Mouse (Mus musculus) ovary, postnatal 14 days (tissue): ENCODE measurements around the gene Diras1.
"Not testable (repeated sequence)": the region's sequence is repeated elsewhere in the genome, so short reads cannot be mapped to it uniquely, and the experiment has no call there.

Experiments
- DNase-seq: peaks from one replicate; pipeline ENCODE4 v3.0.0; 2022; ENCODE audit warnings: low spot score

Gene Diras1

DNA sequence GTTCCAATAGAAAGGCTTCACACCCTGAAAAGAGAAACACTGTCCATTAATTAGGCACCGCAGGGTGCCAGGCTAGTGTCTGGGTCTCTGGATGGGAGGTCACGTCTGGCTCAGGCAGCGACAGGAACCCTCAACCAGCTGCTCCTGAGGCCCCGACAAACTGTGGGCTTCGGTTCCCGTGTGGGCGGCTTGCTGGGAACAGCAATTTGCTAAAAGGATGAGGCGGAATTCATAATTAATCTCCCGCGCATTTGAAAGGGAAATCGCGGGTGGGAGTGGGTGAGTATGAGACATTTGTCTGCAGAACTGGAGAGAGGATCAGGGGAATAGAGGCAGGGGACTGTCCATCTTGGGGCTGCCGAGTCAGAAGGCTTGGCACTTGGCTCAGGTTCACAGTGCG, 27.4 kb downstream of the Diras1 start:
- DNase-seq: no peak

- DNase-seq: no peak
These were observed 28.1 kb downstream of the Diras1 start for GRCm38 (mm10) chr10:80997332-80997731.

- DNase-seq: no peak
These were observed 29.0 kb downstream of the Diras1 start for GRCm38 (mm10) chr10:80996501-80996900.

DNA sequence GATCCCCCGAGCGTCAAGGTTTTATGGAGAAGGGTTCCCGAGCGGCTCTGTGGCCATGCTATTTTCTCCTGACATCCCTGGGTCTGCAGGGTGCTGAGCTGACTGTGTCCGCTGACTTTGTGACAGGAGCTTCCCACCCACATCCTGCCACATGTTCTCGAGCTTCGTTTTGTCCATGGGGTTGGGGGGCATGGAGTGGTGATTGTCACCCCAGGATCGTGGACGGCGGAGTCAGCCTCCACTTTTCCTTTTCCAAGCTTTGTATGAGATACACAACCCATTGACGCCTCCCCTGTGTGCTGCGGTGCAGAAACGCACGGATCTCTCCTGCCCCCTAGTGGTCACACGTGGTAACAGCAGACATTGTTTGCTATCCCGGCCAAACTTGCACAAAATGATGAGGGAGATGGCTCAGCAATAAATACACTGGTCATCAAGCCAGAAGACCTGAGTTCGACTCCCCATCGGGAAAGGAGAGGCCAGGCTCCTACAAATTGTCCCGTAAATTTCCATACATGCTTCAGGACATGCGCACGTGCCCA, 30.3 kb downstream of the Diras1 start:
- peak; percentile 82 for DNase-seq

- DNase-seq: no peak
These were observed 30.8 kb downstream of the Diras1 start for GRCm38 (mm10) chr10:80994621-80995020.

GRCm38 (mm10) chr10:80993276-80993675, 32.2 kb downstream of the Diras1 start:
- no peak for DNase-seq

- DNase-seq: no peak
These were observed 33.5 kb downstream of the Diras1 start for GRCm38 (mm10) chr10:80991945-80992344.

- no peak for DNase-seq
These were observed 34.5 kb downstream of the Diras1 start for GRCm38 (mm10) chr10:80991007-80991406.

- DNase-seq: no peak
These were observed 35.1 kb downstream of the Diras1 start for GRCm38 (mm10) chr10:80990406-80990805.

- not testable (repeated sequence) for DNase-seq
These were observed 35.6 kb downstream of the Diras1 start for GRCm38 (mm10) chr10:80989854-80990253.

- DNase-seq: no peak
These were observed 36.0 kb downstream of the Diras1 start for GRCm38 (mm10) chr10:80989446-80989845.

DNA sequence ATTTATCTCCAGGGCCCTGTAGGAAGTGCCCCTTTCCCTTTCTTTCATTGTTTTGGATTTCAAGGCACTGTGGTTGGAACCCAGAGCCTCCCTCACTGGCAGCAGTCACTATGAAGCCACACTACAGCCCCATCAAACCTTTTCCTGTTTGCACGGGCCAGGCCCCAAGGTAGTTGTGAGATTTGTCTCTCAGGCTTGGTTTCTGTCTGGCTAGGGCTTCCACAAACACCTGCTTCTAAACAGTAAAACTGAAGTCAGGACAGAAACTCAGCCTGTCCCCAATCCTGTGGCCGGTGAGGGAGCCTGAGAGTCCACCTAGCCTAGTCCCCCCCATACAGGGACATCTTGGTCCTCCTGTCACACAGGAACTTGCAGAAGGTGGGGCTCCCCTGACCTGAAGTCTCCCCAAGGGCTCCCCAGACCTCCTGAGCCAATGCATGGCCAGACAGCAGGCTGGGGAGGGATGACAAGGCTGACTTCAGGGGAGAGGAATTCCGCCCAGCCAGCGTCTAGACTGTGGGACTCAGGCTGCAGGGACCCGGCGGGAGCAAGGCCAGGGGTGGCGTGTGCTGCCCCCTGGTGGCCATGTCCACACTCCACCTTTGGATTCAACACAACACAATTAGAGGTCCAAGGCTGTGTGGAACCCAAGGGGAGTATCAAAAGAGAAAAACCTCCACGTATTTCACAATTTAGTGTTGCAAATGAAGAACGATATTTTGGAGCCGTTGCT, 37.6 kb downstream of the Diras1 start:
- DNase-seq: peak; percentile 82

GRCm38 (mm10) chr10:80986754-80987153, 38.7 kb downstream of the Diras1 start:
- no peak for DNase-seq

GRCm38 (mm10) chr10:80985970-80986701, 39.3 kb downstream of the Diras1 start:
- no peak for DNase-seq

DNA sequence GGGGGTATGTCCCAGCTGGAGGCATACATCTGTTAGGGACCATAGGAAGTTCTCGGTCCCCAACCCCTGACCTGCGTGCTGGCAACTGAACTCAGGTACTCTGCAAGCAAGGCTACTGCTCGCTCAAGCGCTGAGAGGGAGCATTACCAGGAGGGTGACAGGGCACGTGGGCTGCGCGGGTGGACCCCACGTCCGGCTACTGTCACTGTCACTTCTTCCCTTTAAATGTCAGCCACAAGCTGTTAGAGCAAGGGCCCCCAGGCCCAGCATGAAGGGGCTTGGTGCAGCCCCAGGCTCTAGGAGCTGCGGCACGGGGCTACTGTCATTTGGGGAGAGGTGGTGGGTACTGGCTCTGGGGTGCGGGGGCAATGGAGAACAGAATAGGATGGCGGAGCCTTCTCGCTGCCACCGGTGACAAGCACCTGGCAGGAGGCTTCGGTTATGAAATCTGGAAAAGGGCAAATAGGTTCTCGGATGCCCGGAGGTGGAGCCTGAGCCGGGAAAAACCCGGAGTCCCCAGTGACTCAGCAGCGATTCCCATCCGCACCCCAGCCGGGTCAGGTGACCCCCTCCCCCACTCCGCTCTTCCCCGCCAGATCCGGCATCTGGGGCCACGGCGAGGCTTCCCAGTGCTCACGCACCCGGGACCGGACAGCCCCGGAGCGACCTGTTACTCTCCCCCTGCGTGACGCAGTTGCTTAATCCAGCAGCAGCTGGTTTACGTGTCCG, 40.1 kb downstream of the Diras1 start:
- DNase-seq: no peak

DNA sequence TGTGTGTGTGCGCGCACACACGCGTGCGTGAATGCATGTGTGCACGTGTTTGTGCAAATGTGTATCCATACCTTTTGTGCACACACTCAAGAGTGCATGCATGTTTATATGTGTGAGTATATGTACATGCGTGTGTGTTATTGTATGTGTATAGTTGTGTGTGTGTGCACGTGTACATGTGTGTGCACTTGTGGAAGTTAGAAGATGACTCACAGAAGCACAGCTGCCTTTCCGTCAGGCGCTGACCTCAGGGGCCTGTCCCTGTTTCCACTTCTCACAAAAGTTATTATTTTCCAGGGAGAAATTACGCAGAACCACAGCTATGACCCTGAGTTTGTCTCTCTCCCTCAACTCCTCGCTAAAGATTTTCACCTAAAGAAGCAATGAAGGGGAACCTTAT, 41.2 kb downstream of the Diras1 start:
- no peak for DNase-seq

DNA sequence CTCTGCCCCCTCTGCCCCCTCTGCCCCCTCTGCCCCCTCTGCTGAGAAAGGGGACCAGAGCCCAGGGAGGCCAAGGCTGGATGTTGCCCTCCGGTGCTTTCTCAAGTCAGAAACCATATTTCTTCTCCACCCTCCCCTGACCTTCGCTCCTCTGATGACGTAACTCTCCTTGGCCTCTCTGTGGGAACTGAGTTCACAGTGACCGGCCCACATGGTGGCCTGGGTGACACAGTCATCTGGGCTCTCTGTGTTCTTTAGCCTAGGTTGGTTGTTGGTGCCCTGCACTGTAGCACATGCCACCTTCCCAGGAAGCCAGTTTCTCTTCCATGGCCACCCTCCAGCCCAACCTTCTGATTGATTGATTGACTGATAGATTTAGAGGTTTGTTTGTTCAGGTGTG, 43.1 kb downstream of the Diras1 start:
- DNase-seq: no peak

- DNase-seq: no peak
These were observed 43.8 kb downstream of the Diras1 start for GRCm38 (mm10) chr10:80981564-80982112.

DNA sequence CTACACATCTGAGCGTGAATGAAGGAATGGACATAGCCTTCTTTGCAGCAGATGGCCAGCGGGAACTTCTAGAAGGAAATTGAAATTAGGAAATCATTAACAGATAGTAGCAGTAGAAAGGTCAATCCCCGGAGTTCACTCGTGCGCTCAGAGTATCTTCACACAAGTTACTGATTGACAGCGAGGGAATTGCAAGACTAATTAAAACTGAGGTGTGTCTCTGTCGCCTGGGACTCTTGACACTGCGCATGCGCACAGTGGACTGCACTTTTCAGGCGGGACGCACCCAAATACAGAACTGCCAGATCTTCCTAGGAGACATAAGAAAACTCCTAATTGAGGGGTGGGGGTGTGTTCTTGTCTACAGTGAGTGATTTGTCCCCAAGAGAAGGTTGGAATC, 50.0 kb downstream of the Diras1 start:
- DNase-seq: no peak

DNA sequence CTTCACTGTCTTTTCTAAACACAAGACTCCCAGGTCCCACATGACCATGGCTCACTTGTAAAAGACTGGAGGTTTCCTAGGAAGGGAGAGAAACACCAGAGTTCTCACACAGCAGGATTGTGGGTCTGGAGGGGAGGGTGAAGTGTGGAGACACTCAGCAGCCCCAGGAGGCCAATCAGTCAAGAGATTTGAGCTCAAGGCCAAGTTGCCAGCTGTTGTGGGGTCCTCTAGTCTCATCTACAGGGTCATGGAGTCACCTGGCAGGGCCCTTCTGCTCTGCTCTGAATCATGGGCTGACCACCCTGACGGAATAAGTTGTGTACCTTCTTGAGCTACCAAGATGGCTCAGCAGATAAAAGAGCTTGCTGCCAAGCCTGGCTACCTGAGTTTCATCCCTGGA, 51.7 kb downstream of the Diras1 start:
- DNase-seq: no peak

DNA sequence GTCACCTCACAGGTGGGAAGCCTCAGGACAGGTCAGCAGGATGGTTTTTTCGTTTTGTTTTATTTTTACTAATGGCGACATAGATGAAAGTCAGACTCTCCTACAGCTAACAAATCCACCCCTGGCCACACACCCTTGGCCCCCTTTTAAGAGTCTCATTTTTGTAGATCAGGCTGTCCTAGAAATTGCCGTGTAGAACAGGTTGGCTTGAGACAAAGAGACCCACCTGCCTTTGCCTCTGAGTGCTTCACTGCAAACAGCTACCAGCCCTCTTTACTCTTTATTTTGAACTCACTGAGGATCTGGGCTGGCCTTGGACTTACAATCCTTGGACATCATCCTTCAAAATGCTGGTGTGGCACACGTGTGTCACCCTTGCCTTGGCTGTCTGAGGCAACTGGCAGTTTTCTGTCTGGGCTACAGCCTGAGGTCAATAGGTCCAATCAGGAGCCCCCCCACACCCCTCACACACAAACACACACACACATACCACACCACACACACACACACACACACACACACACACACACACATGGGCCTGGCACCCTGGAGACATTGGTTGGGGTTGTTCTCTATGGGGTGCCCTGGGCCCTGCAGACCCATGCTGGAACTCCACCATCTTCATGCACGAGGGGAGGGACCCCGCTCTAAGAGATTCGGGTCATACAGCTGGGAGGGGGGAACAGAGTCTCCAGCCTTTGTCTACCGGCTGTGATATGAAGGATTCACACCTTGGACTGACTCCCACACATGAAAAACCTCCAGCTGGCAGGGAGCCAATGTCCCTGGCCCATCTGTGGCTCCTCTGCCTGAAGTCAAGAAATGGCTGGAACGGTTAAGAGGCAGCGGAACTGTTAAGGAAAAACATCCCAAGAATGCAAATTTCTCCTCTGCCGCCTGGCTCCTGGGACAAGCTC, 53.1 kb downstream of the Diras1 start:
- peak; percentile 69 for DNase-seq
